Mouse (Mus musculus) cortical plate, adult 2 months (tissue): ENCODE results near the gene Klk1b1.

ENCODE experiments used
- CTCF ChIP-seq: fragments of 200-500 bp; IDR thresholded peaks from 2 replicates; pipeline ENCODE4 v1.5.1; 2011; ENCODE audit warnings: mild to moderate bottlenecking, control low read depth, low read length; ENCODE audit not compliant: insufficient read depth; ENCODE audit errors: extremely low read depth
- POLR2A ChIP-seq: fragments of 200-500 bp; IDR thresholded peaks from 2 replicates; pipeline ENCODE4 v1.6.1; 2011; ENCODE audit warnings: mild to moderate bottlenecking, low read length, control low read depth; ENCODE audit not compliant: insufficient read depth; ENCODE audit errors: extremely low read depth

DNA sequence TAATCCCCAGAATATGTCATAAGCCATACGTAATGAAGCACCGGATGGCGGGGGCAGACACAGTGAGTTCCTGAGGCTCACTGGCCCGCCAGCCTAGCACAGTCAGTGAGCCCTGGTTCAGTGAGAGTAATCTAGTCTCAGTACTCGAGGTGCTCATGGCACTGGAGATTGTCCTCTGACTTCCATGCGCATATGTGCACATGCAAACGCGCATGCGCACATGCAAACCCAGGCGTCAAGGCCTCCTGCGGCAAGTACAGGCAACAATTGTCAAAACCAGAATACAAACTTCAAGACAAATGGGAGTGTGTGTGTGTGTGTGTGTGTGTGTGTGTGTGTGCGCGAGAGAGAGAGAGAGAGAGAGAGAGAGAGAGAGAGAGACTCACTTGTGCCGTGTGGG, 30.0 kb upstream of the Klk1b1 start:
- TF ChIP-seq POLR2A (no peak), CTCF (no peak)
